Mouse (Mus musculus) T-cell, adult 2 months (primary cell): ENCODE measurements around the gene Kcnj11.

Source experiments
- DNase-seq: peaks from one replicate; pipeline ENCODE4 v3.0.0; 2022; ENCODE audit warnings: low spot score

Gene Kcnj11

GRCm38 (mm10) chr7:46100563-46100962 lies at the start of gene Kcnj11:
TSS of gene Kcnj11 (minus strand) at chr7:46100764.
- peak; percentile 61 for DNase-seq

GRCm38 (mm10) chr7:46147417-46147816 lies 46.9 kb upstream of the Kcnj11 start:
- DNase-seq, result no peak

GRCm38 (mm10) chr7:46146675-46147308 lies 46.2 kb upstream of the Kcnj11 start:
- no peak for DNase-seq

- no peak for DNase-seq
Observed at GRCm38 (mm10) chr7:46144061-46144460, 43.5 kb upstream of the Kcnj11 start.

GRCm38 (mm10) chr7:46138329-46138930 lies 37.9 kb upstream of the Kcnj11 start:
- DNase-seq, result no peak

- DNase-seq, result no peak
Observed at GRCm38 (mm10) chr7:46133858-46134257, 33.3 kb upstream of the Kcnj11 start.

GRCm38 (mm10) chr7:46132229-46132628 lies 31.7 kb upstream of the Kcnj11 start:
- DNase-seq, result no peak

- DNase-seq, result no peak
Observed at GRCm38 (mm10) chr7:46131806-46132205, 31.2 kb upstream of the Kcnj11 start.

GRCm38 (mm10) chr7:46131266-46131665 lies 30.7 kb upstream of the Kcnj11 start:
- DNase-seq, result no peak

- no peak for DNase-seq
Observed at GRCm38 (mm10) chr7:46130723-46131122, 30.2 kb upstream of the Kcnj11 start.

- no peak for DNase-seq
Observed at GRCm38 (mm10) chr7:46129463-46130179, 29.1 kb upstream of the Kcnj11 start.

- no peak for DNase-seq
Observed at GRCm38 (mm10) chr7:46128196-46128595, 27.6 kb upstream of the Kcnj11 start.

GRCm38 (mm10) chr7:46125340-46125739 lies 24.8 kb upstream of the Kcnj11 start:
- DNase-seq, result no peak

- no peak for DNase-seq
Observed at GRCm38 (mm10) chr7:46124460-46124859, 23.9 kb upstream of the Kcnj11 start.

- no peak for DNase-seq
Observed at GRCm38 (mm10) chr7:46122964-46123363, 22.4 kb upstream of the Kcnj11 start.

- no peak for DNase-seq
Observed at GRCm38 (mm10) chr7:46117035-46117434, 16.5 kb upstream of the Kcnj11 start.

- no peak for DNase-seq
Observed at GRCm38 (mm10) chr7:46116118-46116581, 15.6 kb upstream of the Kcnj11 start.

- DNase-seq, result no peak
Observed at GRCm38 (mm10) chr7:46113435-46113834, 12.9 kb upstream of the Kcnj11 start.

- no peak for DNase-seq
Observed at GRCm38 (mm10) chr7:46111938-46112337, 11.4 kb upstream of the Kcnj11 start.

- DNase-seq, result no peak
Observed at GRCm38 (mm10) chr7:46111212-46111817, 10.8 kb upstream of the Kcnj11 start.

- DNase-seq, result no peak
Observed at GRCm38 (mm10) chr7:46110079-46110478, 9.5 kb upstream of the Kcnj11 start.

- DNase-seq, result no peak
Observed at GRCm38 (mm10) chr7:46105484-46105883, 4.9 kb upstream of the Kcnj11 start.
